Mouse (Mus musculus) limb, embryonic 14.5 days (tissue): ENCODE measurements around the gene 6430628N08Rik. TPM values are rescaled to one million over a fixed set of nuclear protein-coding genes. Genes with fewer than 3 reads are reported as not detected.

Experiments used
- ATAC-seq: fragments of 200-750 bp; cut with Nextera tagmentation; 2 replicates; pipeline ENCODE4 v1.8.0; 2017; ENCODE audit warnings: low read depth, moderate number of reproducible peaks, moderate TSS enrichment; ENCODE audit not compliant: low FRiP score
- DNase-seq: peaks from one replicate; pipeline ENCODE4 v3.0.0-alpha.2; 2015; ENCODE audit warnings: low spot score
- H3K27ac ChIP-seq: fragments of 300-500 bp; sonication (generic); replicated peaks from 2 replicates; pipeline ENCODE4 v1.5.1; 2014; ENCODE audit warnings: low read depth, mild to moderate bottlenecking, low read length, moderate library complexity, mixed read lengths
- H3K27me3 ChIP-seq: fragments of 300-500 bp; sonication (generic); 2 replicates; pipeline ENCODE4 v1.6.1; 2014; ENCODE audit warnings: low read length, mixed read lengths; ENCODE audit not compliant: control insufficient read depth, insufficient read depth
- H3K36me3 ChIP-seq: fragments of 300-500 bp; sonication (generic); 2 replicates; pipeline ENCODE4 v1.6.1; 2014; ENCODE audit warnings: mild to moderate bottlenecking, low read length, moderate library complexity, mixed read lengths; ENCODE audit not compliant: control insufficient read depth, insufficient read depth
- H3K4me1 ChIP-seq: fragments of 300-500 bp; sonication (generic); 2 replicates; pipeline ENCODE4 v1.6.1; 2014; ENCODE audit warnings: antibody characterized with exemption, low read length, mixed read lengths; ENCODE audit not compliant: control insufficient read depth, insufficient read depth
- H3K4me2 ChIP-seq: fragments of 300-500 bp; sonication (generic); replicated peaks from 2 replicates; pipeline ENCODE4 v1.6.1; 2014; ENCODE audit warnings: low read depth, mild to moderate bottlenecking, low read length, moderate library complexity; ENCODE audit not compliant: severe bottlenecking
- H3K4me3 ChIP-seq: fragments of 300-500 bp; sonication (generic); replicated peaks from 2 replicates; pipeline ENCODE4 v1.5.1; 2014; ENCODE audit warnings: low read length
- H3K9ac ChIP-seq: fragments of 300-500 bp; sonication (generic); 2 replicates; pipeline ENCODE4 v1.6.1; 2014; ENCODE audit warnings: mild to moderate bottlenecking, low read depth, low read length, moderate library complexity; ENCODE audit not compliant: severe bottlenecking
- H3K9me3 ChIP-seq: fragments of 300-500 bp; sonication (generic); 2 replicates; pipeline ENCODE4 v1.6.1; 2016; ENCODE audit warnings: low read length; ENCODE audit not compliant: control insufficient read depth
- POLR2A ChIP-seq: fragments of 200-500 bp; IDR thresholded peaks from 2 replicates; pipeline ENCODE4 v1.8.0; 2012; ENCODE audit warnings: inconsistent platforms, mild to moderate bottlenecking, moderate library complexity, borderline replicate concordance; ENCODE audit not compliant: insufficient read depth, insufficient read length; ENCODE audit errors: extremely low read depth
- WGBS: fragments of 180-500 bp; shearing (Covaris S2); extraction: QIAGEN DNeasy Blood & Tissue Kit; methylation state at CpG from one replicate; pipeline ENCODE4 v1.1.7; 2014; 5-methylcytosine and 5-hydroxymethylcytosine counted together
- polyA plus RNA-seq, 2 experiments: library from polyadenylated mRNA; depleted of rRNA in 1 of 2; stranded (reverse) in 1 of 2; unstranded in 1 of 2; fragments of >200 nt; fragmentation: Nextera tagmentation in 1 of 2; extraction: Ambion mirVana in 1 of 2; gene quantifications; 2 replicates each; pipeline versions ENCODE4 v1.2.1 to v1.2.3; 2012 to 2014

The 6430628N08Rik gene
- polyA plus RNA-seq, 2 experiments = not detected

DNA sequence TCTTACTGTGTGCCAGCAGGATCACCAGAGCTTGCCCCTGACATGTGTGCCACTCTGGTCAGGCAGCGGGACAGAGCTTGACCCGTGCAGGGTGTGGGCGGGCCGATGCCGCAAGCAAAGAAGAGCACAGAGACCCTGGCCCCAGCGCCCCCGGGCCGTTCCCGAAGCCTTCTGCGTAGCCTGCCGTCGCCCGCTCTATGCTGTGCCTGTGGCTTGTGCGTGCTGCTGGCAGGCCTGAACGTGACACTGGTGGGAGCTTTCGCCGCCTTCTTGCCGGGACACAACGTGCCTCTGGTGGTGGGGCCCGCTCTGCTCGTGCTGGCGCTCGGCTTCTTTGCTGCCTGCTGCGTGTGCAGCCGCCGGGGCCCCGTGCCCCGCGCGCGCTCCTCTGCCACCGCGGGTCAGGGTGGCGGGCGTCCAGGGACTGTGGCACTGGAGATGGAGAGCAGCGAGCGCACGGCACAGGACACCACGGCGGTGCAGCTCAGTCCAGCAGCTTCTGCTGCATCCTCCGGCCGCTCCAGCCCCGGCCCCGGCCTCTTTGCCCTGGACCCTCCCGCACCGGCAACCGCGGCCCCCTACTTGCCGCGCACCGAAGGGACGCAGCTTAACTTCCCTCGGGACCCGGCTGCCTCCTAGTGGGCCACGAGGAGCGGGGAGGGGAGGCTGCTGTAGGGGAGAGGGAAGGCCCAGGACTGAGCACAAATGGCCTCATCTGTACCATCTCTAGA, 7.6 kb downstream of the 6430628N08Rik start:
- Histone ChIP-seq H3K27me3 (peaks cover 32% of the 10 kb centered on the region), H3K4me3 (peak overlapping the region; percentile 42), H3K4me1 (no peaks in the 10 kb centered on the region), H3K4me2 (peak overlapping the region; percentile 80), H3K9me3 (no peaks in the 10 kb centered on the region), H3K36me3 (no peaks in the 10 kb centered on the region), H3K27ac (no peak overlapping the region), H3K9ac (peak overlapping the region; percentile 43; the same call in 1 of the 2 replicates)
- 0 out of 2 replicates have a peak, but pooled peaks have one; percentile 34 for ATAC-seq
- under 1% methylated on average over 43 of the region's 56 CpGs for WGBS
- DNase-seq = peak; percentile 10
- TF ChIP-seq POLR2A = no peak

DNA sequence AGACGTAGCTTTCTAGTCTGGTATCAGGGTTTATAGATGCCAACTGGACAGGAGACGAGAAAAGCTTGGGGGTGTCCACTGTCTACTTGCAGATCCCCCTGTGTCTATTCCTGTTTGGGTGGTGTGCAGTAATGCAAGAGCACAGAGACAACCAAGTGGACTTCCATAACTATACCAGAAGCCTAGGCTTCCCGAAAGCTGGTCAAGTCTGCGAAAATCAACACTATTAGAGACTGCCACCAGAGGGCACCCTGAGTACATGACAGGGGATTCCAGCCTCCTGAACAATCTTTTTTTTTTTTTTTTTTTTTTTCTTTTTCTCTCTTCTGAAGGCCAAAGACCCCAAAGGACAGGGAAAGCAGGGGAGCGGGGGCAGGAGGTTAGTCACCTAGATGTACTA, 12.4 kb downstream of the 6430628N08Rik start:
- Histone ChIP-seq H3K27ac (no peak overlapping the region), H3K27me3 (peaks cover 41% of the 10 kb centered on the region), H3K4me3 (no peak overlapping the region), H3K4me1 (peaks cover 4% of the 10 kb centered on the region; the same call in 1 of the 2 replicates), H3K9ac (no peak overlapping the region), H3K36me3 (no peaks in the 10 kb centered on the region), H3K4me2 (no peak overlapping the region), H3K9me3 (no peaks in the 10 kb centered on the region)
- no peak; the same call in 1 of the 2 replicates for ATAC-seq
- 21% methylated on average over 5 of the region's 5 CpGs for WGBS
- peak; percentile 89 for DNase-seq
- TF ChIP-seq POLR2A = no peak

DNA sequence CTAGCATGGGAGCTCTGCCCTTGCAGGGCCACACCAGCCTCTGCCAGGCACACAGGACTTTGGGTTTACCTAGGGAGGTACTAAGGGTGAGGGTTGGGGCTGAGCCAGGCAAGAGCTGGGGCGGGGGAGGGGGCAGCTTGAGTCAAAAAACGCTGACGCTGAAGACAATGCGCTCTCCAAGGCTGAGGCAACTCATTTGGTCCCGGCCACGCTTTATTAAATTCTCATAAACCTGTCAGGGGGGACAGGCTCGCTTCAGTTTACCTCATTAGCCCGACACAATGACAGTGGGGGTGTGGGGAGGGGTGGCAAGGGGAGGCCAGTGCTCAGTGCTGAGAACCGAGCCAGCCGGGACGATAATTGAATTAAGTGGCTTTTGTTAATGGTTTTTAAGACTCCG, 13.9 kb downstream of the 6430628N08Rik start:
- TF ChIP-seq POLR2A = no peak
- ATAC-seq (no peak), DNase-seq (no peak)
- no peak overlapping the region for H3K4me3 ChIP-seq
- WGBS = 2% methylated on average over 12 of the region's 12 CpGs
- H3K9me3 ChIP-seq = no peaks in the 10 kb centered on the region
- no peak overlapping the region for H3K9ac ChIP-seq
- H3K36me3 ChIP-seq = no peaks in the 10 kb centered on the region
- peaks cover 26% of the 10 kb centered on the region for H3K27me3 ChIP-seq
- peaks cover 4% of the 10 kb centered on the region for H3K4me1 ChIP-seq
- H3K27ac ChIP-seq = no peak overlapping the region
- H3K4me2 ChIP-seq = no peak overlapping the region

DNA sequence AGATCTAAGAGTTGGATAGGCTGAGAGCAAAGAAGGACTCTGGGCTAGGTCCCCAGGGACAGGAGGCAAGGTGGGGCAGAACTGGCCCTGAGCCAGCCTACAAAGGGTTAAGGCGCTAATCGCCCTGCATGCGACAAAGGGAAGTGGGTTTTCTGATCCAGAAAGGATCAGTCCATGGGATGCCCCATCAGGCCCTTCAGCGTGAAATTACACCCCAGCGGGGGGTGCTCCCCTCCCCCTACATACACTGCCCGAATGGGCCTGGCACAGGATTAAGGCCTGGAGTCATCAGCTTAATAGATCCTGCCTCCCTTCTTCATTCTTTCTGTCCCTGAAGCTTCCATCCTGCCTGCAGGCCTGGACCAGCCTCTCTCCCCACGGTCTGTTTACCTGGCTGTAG, 15.2 kb downstream of the 6430628N08Rik start:
- H3K36me3 ChIP-seq = no peaks in the 10 kb centered on the region
- no peaks in the 10 kb centered on the region for H3K9me3 ChIP-seq
- H3K9ac ChIP-seq = no peak overlapping the region
- H3K4me3 ChIP-seq = no peak overlapping the region
- no peak for DNase-seq
- H3K4me1 ChIP-seq = peaks cover 4% of the 10 kb centered on the region
- peaks cover 22% of the 10 kb centered on the region; the same call in 1 of the 2 replicates for H3K27me3 ChIP-seq
- no peak for TF ChIP-seq POLR2A
- no peak overlapping the region for H3K27ac ChIP-seq
- WGBS = 9% methylated on average over 7 of the region's 7 CpGs
- ATAC-seq = no peak
- H3K4me2 ChIP-seq = no peak overlapping the region

DNA sequence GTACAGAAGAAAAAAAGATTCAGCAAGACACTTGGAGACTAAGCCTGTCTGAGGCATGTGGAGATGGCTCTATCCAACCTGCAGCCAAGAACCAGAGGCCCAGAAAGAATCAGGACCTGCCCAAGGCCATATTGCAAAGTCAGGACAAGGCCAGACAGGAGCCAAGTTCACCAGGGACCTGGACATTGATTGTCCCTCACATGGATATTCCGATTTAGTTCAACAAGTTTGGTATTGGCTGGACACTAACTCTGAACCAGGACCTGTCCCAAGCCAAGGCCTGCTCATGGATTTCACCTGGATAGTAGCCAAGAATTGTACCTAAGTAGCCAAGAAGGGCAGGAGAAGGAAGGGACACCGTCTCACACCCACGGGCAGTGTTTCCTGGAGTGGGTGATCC, 16.3 kb downstream of the 6430628N08Rik start:
- Histone ChIP-seq H3K36me3 (no peaks in the 10 kb centered on the region), H3K4me1 (peaks cover 4% of the 10 kb centered on the region), H3K4me2 (no peak overlapping the region), H3K9me3 (no peaks in the 10 kb centered on the region), H3K27me3 (peaks cover 22% of the 10 kb centered on the region; the same call in 1 of the 2 replicates), H3K27ac (no peak overlapping the region), H3K4me3 (no peak overlapping the region), H3K9ac (no peak overlapping the region)
- ATAC-seq (no peak), DNase-seq (no peak)
- no peak for TF ChIP-seq POLR2A
- WGBS = 86% methylated on average over 3 of the region's 3 CpGs
